Comparison of ENCODE assay signal across 12 mouse cellular contexts in genomic region chr9:56776881-56777801, GRCm38 (mm10). TPM values are rescaled to one million over a fixed set of nuclear protein-coding genes. Genes with fewer than 3 reads are reported as not detected.
A peak's percentile ranks its signal among the peaks of the same experiment; 100 is the strongest.
DNase-seq lines count a peak whose midpoint lies in the region; ATAC-seq lines count a peak whose summit lies in the region.
"Had no signal": no experiment of that assay in that cellular context is flagged by ENCODE, and none has a peak within 500 bp of the region (broad histone marks: within the 10 kb centered on the region; RNA-seq: fewer than 3 reads in every experiment).

No protein-coding gene starts in this region.

- H3K9me3 ChIP-seq in hindbrain, embryonic 11.5 days (ENCODE audit: control insufficient read depth, low read length) = no peaks in the 10 kb centered on the region
- H3K9me3 ChIP-seq: limb, embryonic 15.5 days had no signal

- no peaks in the 10 kb centered on the region for H3K36me3 ChIP-seq in hindbrain, embryonic 11.5 days (ENCODE audit: control insufficient read depth, insufficient read depth, low read length)
- H3K36me3 ChIP-seq: limb, embryonic 15.5 days had no signal

- no peak overlapping the region for H3K4me3 ChIP-seq in hindbrain, embryonic 11.5 days (ENCODE audit: low read depth, low read length)
- H3K4me3 ChIP-seq: limb, embryonic 15.5 days had no signal

- peaks cover 3% of the 10 kb centered on the region; the same call in 1 of the 2 replicates for H3K4me1 ChIP-seq in hindbrain, embryonic 11.5 days (replicated peaks; ENCODE audit: control insufficient read depth, insufficient read depth, low read length)
- H3K4me1 ChIP-seq: limb, embryonic 15.5 days had no signal

- H3K27ac ChIP-seq in hindbrain, embryonic 11.5 days (ENCODE audit: low read depth, low read length) = no peak overlapping the region
- H3K27ac ChIP-seq: limb, embryonic 15.5 days; macrophage; stomach, postnatal 0 days had no signal

- H3K9ac ChIP-seq in hindbrain, embryonic 11.5 days (ENCODE audit: low read depth, low read length) = no peak overlapping the region
- H3K9ac ChIP-seq: limb, embryonic 15.5 days had no signal

- ATAC-seq in hindbrain, embryonic 11.5 days (ENCODE audit: low FRiP score) = no peak

- peak; percentile 29 for DNase-seq in kidney, adult 11 months
- no peak for DNase-seq in kidney, postnatal 4 days
- peak; percentile 58 to 75 for DNase-seq in right cerebral cortex, postnatal 10 days (ENCODE audit: low spot score in 2 of 2)
- DNase-seq in right cerebral cortex, adult 18-20 months = no peak
- DNase-seq in hindbrain, embryonic 11.5 days (ENCODE audit: low spot score) = peak; percentile 24
- no peak for DNase-seq in urinary bladder, postnatal 14 days (ENCODE audit: low spot score)
- DNase-seq in lung, postnatal 4 days = no peak
- no peak for DNase-seq in right cerebral cortex, postnatal 25 days
- DNase-seq: gastrocnemius, postnatal 36 days had no signal

- 60% methylated on average over 11 of the region's 11 CpGs for WGBS in hindbrain, embryonic 11.5 days

- no peaks in the 10 kb centered on the region for H3K27me3 ChIP-seq in hindbrain, embryonic 11.5 days (ENCODE audit: control insufficient read depth, insufficient read depth, low read length)

- H3K4me2 ChIP-seq in hindbrain, embryonic 11.5 days (replicated peaks; ENCODE audit: low read depth, low read length) = no peak overlapping the region
- H3K4me2 ChIP-seq: limb, embryonic 15.5 days had no signal

RNA-seq across cellular contexts. Expression of gene Lingo1, which starts 19.1 kb away (rescaled TPM):
- polyA plus RNA-seq in hindbrain, embryonic 11.5 days (2014; fragmentation: Nextera tagmentation; extraction: Ambion mirVana) = 6.7 and 7.2 TPM in 2 replicates
- polyA plus RNA-seq: macrophage had no signal

Comparison
In these comparisons a context has a peak if more than half of its experiments do, and no peak if none do; other contexts are left out.
1. DNase-seq: peak in kidney, adult 11 months (single experiment), right cerebral cortex, postnatal 10 days (2 of 2) and hindbrain, embryonic 11.5 days (single experiment); none in kidney, postnatal 4 days (0 of 2), right cerebral cortex, adult 18-20 months (single experiment), urinary bladder, postnatal 14 days (single experiment), lung, postnatal 4 days (0 of 2) and right cerebral cortex, postnatal 25 days (single experiment).